Mouse (Mus musculus): ENCODE measurements around the gene 1110002E22Rik. TPM values are rescaled to one million over a fixed set of nuclear protein-coding genes. Genes with fewer than 3 reads are reported as not detected.

Gene 1110002E22Rik
- polyA plus RNA-seq, 2 experiments, result 0.01 TPM; not detected in 1

DNA sequence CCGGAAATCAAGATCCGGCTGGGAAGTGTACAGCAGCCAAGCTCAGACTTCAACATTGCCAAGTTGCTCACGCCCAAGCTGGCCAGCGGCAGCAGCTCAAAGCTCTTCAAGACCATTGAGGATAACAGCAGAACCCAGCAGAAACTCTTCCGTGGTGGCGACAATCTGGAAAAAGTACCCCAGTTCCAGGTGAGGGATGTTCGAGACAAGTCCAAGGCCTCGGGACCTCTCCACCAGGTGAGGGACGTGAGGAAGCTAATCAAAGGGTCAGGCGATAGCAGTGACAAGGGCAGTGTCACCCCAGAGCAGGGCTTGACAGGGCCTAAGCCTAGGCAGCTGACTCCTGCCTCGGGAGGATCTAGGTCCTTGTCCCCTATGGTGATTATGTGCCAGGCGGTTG, 3.3 kb downstream of the 1110002E22Rik start:
- H3K27ac ChIP-seq, result no peak overlapping the region
- no peaks in the 10 kb centered on the region for H3K27me3 ChIP-seq (ENCODE audit: control insufficient read depth, insufficient read depth, low read length)

GRCm38 (mm10) chr3:138069756-138070511, 5.1 kb downstream of the 1110002E22Rik start:
- Histone ChIP-seq H3K4me2 (ENCODE audit: low read depth) (no peak overlapping the region), H3K4me3 (ENCODE audit: insufficient read depth in 1 of 2, low read depth in 2 of 2, low read length in 2 of 2) (no peak overlapping the region), H3K36me3 (replicated peaks; ENCODE audit: control insufficient read depth, insufficient read depth, low read depth) (no peaks in the 10 kb centered on the region), H3K4me1 (replicated peaks; ENCODE audit: control insufficient read depth in 2 of 2, insufficient read depth in 2 of 2, low read length in 1 of 2) (no peaks in the 10 kb centered on the region), H3K9me3 (ENCODE audit: control insufficient read depth, low read length) (no peaks in the 10 kb centered on the region), H3K27ac (no peak overlapping the region), H3K9ac (replicated peaks) (no peak overlapping the region), H3K27me3 (ENCODE audit: control insufficient read depth, insufficient read depth, low read length) (no peaks in the 10 kb centered on the region)
- DNase-seq (ENCODE audit: low read depth in 3 of 3, low spot score in 3 of 3) (no peak), ATAC-seq (ENCODE audit: insufficient read depth) (no peak)
- WGBS (ENCODE audit: insufficient replicate concordance), result 55% methylated on average over 18 of the region's 18 CpGs
- TF ChIP-seq CTCF (IDR thresholded peaks at IDR 0.05; ENCODE audit: low read depth) (no peak), EP300 (IDR thresholded peaks at IDR 0.05; ENCODE audit: low read depth) (no peak)

More for the DNA sequence above, 3.3 kb downstream of the 1110002E22Rik start:
- TF ChIP-seq EP300 (IDR thresholded peaks at IDR 0.05; ENCODE audit: low read depth), result no peak
- TF ChIP-seq CTCF (IDR thresholded peaks at IDR 0.05; ENCODE audit: low read depth), result no peak
- DNase-seq (ENCODE audit: low read depth in 3 of 3, low spot score in 3 of 3), result no peak
- no peak overlapping the region for H3K9ac ChIP-seq (replicated peaks)
- 75% methylated on average over 12 of the region's 12 CpGs for WGBS (ENCODE audit: insufficient replicate concordance)
- no peaks in the 10 kb centered on the region for H3K4me1 ChIP-seq (replicated peaks; ENCODE audit: control insufficient read depth in 2 of 2, insufficient read depth in 2 of 2, low read length in 1 of 2)
- H3K4me2 ChIP-seq (ENCODE audit: low read depth), result no peak overlapping the region
- H3K36me3 ChIP-seq (replicated peaks; ENCODE audit: control insufficient read depth, insufficient read depth, low read depth), result no peaks in the 10 kb centered on the region
- no peaks in the 10 kb centered on the region for H3K9me3 ChIP-seq (ENCODE audit: control insufficient read depth, low read length)
- H3K4me3 ChIP-seq (ENCODE audit: insufficient read depth in 1 of 2, low read depth in 2 of 2, low read length in 2 of 2), result no peak overlapping the region
- ATAC-seq (ENCODE audit: insufficient read depth), result no peak

- 20% methylated on average over 1 of the region's 1 CpGs for WGBS (ENCODE audit: insufficient replicate concordance)
- Histone ChIP-seq H3K36me3 (replicated peaks; ENCODE audit: control insufficient read depth, insufficient read depth, low read depth) (no peaks in the 10 kb centered on the region), H3K4me3 (ENCODE audit: insufficient read depth in 1 of 2, low read depth in 2 of 2, low read length in 2 of 2) (no peak overlapping the region), H3K27ac (no peak overlapping the region), H3K4me2 (ENCODE audit: low read depth) (no peak overlapping the region), H3K4me1 (replicated peaks; ENCODE audit: control insufficient read depth in 2 of 2, insufficient read depth in 2 of 2, low read length in 1 of 2) (no peaks in the 10 kb centered on the region), H3K9me3 (ENCODE audit: control insufficient read depth, low read length) (no peaks in the 10 kb centered on the region), H3K27me3 (ENCODE audit: control insufficient read depth, insufficient read depth, low read length) (no peaks in the 10 kb centered on the region), H3K9ac (replicated peaks) (no peak overlapping the region)
- DNase-seq (ENCODE audit: low read depth in 3 of 3, low spot score in 3 of 3) (no peak), ATAC-seq (ENCODE audit: insufficient read depth) (no peak)
- TF ChIP-seq CTCF (IDR thresholded peaks at IDR 0.05; ENCODE audit: low read depth), result no peak
- no peak for TF ChIP-seq EP300 (IDR thresholded peaks at IDR 0.05; ENCODE audit: low read depth)
Observed at GRCm38 (mm10) chr3:138071004-138071403, 6.2 kb downstream of the 1110002E22Rik start.

- H3K9ac ChIP-seq (replicated peaks), result no peak overlapping the region
- no peaks in the 10 kb centered on the region for H3K36me3 ChIP-seq (replicated peaks; ENCODE audit: control insufficient read depth, insufficient read depth, low read depth)
- TF ChIP-seq EP300 (IDR thresholded peaks at IDR 0.05; ENCODE audit: low read depth), result no peak
- TF ChIP-seq CTCF (IDR thresholded peaks at IDR 0.05; ENCODE audit: low read depth), result no peak
- no peak overlapping the region for H3K4me3 ChIP-seq (ENCODE audit: insufficient read depth in 1 of 2, low read depth in 2 of 2, low read length in 2 of 2)
- no peaks in the 10 kb centered on the region for H3K4me1 ChIP-seq (replicated peaks; ENCODE audit: control insufficient read depth in 2 of 2, insufficient read depth in 2 of 2, low read length in 1 of 2)
- ATAC-seq (ENCODE audit: insufficient read depth) (no peak), DNase-seq (ENCODE audit: low read depth in 3 of 3, low spot score in 3 of 3) (no peak)
- 71% methylated on average over 10 of the region's 10 CpGs for WGBS (ENCODE audit: insufficient replicate concordance)
- H3K9me3 ChIP-seq (ENCODE audit: control insufficient read depth, low read length), result no peaks in the 10 kb centered on the region
- no peak overlapping the region for H3K27ac ChIP-seq
- H3K27me3 ChIP-seq (ENCODE audit: control insufficient read depth, insufficient read depth, low read length), result no peaks in the 10 kb centered on the region
- H3K4me2 ChIP-seq (ENCODE audit: low read depth), result no peak overlapping the region
Observed at GRCm38 (mm10) chr3:138071476-138072073, 6.7 kb downstream of the 1110002E22Rik start.

GRCm38 (mm10) chr3:138074214-138074613, 9.4 kb downstream of the 1110002E22Rik start:
- H3K4me3 ChIP-seq (ENCODE audit: insufficient read depth in 1 of 2, low read depth in 2 of 2, low read length in 2 of 2), result no peak overlapping the region
- no peak for TF ChIP-seq EP300 (IDR thresholded peaks at IDR 0.05; ENCODE audit: low read depth)
- no peak for TF ChIP-seq CTCF (IDR thresholded peaks at IDR 0.05; ENCODE audit: low read depth)
- H3K4me2 ChIP-seq (ENCODE audit: low read depth), result no peak overlapping the region
- no peak overlapping the region for H3K27ac ChIP-seq
- H3K27me3 ChIP-seq (ENCODE audit: control insufficient read depth, insufficient read depth, low read length), result no peaks in the 10 kb centered on the region
- ATAC-seq (ENCODE audit: insufficient read depth) (no peak), DNase-seq (ENCODE audit: low read depth in 3 of 3, low spot score in 3 of 3) (no peak)
- H3K9ac ChIP-seq (replicated peaks), result no peak overlapping the region
- H3K4me1 ChIP-seq (replicated peaks; ENCODE audit: control insufficient read depth in 2 of 2, insufficient read depth in 2 of 2, low read length in 1 of 2), result no peaks in the 10 kb centered on the region
- WGBS (ENCODE audit: insufficient replicate concordance), result 81% methylated on average over 1 of the region's 1 CpGs
- no peaks in the 10 kb centered on the region for H3K9me3 ChIP-seq (ENCODE audit: control insufficient read depth, low read length)
- no peaks in the 10 kb centered on the region for H3K36me3 ChIP-seq (replicated peaks; ENCODE audit: control insufficient read depth, insufficient read depth, low read depth)

All from liver, embryonic 14.5 days (tissue).